Mouse (Mus musculus): ENCODE measurements around the gene Hes1.

Gene Hes1

GRCm38 (mm10) chr16:30052271-30052670, 11.9 kb upstream of the Hes1 start:
- DNase-seq, result no peak

- no peak for DNase-seq
These were observed 11.2 kb upstream of the Hes1 start for GRCm38 (mm10) chr16:30052839-30053511.

GRCm38 (mm10) chr16:30054541-30054940, 9.6 kb upstream of the Hes1 start:
- DNase-seq, result no peak

GRCm38 (mm10) chr16:30055361-30055889, 8.8 kb upstream of the Hes1 start:
- no peak for DNase-seq

- DNase-seq, result no peak
These were observed 8.3 kb upstream of the Hes1 start for GRCm38 (mm10) chr16:30055927-30056326.

- DNase-seq, result no peak
These were observed 7.3 kb upstream of the Hes1 start for GRCm38 (mm10) chr16:30056906-30057305.

GRCm38 (mm10) chr16:30058974-30059717, 5.0 kb upstream of the Hes1 start:
- no peak for DNase-seq

- DNase-seq, result no peak
These were observed 3.8 kb upstream of the Hes1 start for GRCm38 (mm10) chr16:30060412-30060811.

- no peak for DNase-seq
These were observed 1.7 kb upstream of the Hes1 start for GRCm38 (mm10) chr16:30062242-30063030.

- peak; percentile 45 for DNase-seq
These were observed 883 bp upstream of the Hes1 start for GRCm38 (mm10) chr16:30063121-30063881.

- DNase-seq, result no peak
These were observed 429 bp downstream of the Hes1 start for GRCm38 (mm10) chr16:30064613-30065012.

- peak; percentile 64 for DNase-seq
These were observed 893 bp downstream of the Hes1 start for GRCm38 (mm10) chr16:30065077-30065476.

GRCm38 (mm10) chr16:30065537-30066183, 1.5 kb downstream of the Hes1 start:
- peak; percentile 18 for DNase-seq

GRCm38 (mm10) chr16:30066184-30066851, 2.1 kb downstream of the Hes1 start:
- peak; percentile 54 for DNase-seq

GRCm38 (mm10) chr16:30066852-30067301, 2.7 kb downstream of the Hes1 start:
- DNase-seq, result peak; percentile 79

GRCm38 (mm10) chr16:30068041-30069020, 4.1 kb downstream of the Hes1 start:
- peak; percentile 23 for DNase-seq

- DNase-seq, result peak; percentile 44
These were observed 5.4 kb downstream of the Hes1 start for GRCm38 (mm10) chr16:30069580-30069949.

- DNase-seq, result peak; percentile 73
These were observed 6.0 kb downstream of the Hes1 start for GRCm38 (mm10) chr16:30069950-30070770.

GRCm38 (mm10) chr16:30070771-30071191, 6.6 kb downstream of the Hes1 start:
- DNase-seq, result peak; percentile 60

All from cerebellum, adult 11-12 months (tissue).